Mouse (Mus musculus) thymus, adult 2 months (tissue): Measurements from ENCODE around the gene Rab11b.

Experiments
- CTCF ChIP-seq: fragments of 200-500 bp; IDR thresholded peaks from 2 replicates; pipeline ENCODE4 v1.5.1; 2012; ENCODE audit warnings: mild to moderate bottlenecking, control low read depth, low read length, moderate library complexity, borderline replicate concordance; ENCODE audit not compliant: control insufficient read depth, poor library complexity, insufficient read depth; ENCODE audit errors: extremely low read depth
- POLR2A ChIP-seq: fragments of 200-500 bp; IDR thresholded peaks from 2 replicates; pipeline ENCODE4 v1.6.1; 2012; ENCODE audit warnings: mild to moderate bottlenecking, low read length, control low read depth, moderate library complexity; ENCODE audit not compliant: control insufficient read depth, poor library complexity, insufficient read depth; ENCODE audit errors: extremely low read depth

GRCm38 (mm10) chr17:33782067-33782466, 21.7 kb upstream of the Rab11b start:
- no peak for TF ChIP-seq CTCF
- no peak for TF ChIP-seq POLR2A
